Mouse (Mus musculus): ENCODE results near the gene Tex50.

The Tex50 gene

DNA sequence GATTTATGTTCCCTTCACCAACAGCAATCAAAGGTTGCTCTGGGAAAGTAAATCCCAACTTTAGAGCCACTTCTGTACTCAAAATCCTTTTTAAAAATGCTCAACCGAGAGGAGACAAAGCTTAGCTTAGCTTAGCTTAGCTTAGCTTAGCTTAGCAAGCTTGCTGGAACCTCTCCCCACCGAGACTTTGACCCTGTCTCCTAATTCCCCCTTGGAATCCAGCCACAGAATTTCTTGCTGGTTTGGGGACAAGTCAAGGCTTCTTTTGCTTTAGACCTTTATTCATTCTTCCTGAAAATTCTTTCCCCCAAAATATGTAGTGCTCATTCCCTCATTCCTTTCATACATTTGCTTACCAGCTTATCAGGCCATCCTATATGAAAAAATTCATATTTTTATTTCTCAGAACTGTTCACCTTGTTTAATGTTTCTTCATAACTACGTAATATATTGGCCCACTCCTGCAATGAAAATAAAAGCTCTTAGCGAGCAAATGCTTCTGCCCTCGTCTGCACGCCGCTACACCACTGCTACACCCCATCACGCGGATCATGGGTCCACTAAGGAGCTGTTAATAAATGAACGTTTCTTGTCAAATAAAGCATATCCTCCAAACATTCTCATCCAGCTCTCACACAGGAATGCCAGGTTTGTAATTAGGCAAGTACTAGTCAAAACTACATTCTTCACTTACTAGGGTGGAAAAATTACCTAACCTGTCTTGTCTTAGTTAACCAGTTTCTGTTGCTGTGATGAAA lies 36.3 kb downstream of the Tex50 start:
- DNase-seq = peak; percentile 39

DNA sequence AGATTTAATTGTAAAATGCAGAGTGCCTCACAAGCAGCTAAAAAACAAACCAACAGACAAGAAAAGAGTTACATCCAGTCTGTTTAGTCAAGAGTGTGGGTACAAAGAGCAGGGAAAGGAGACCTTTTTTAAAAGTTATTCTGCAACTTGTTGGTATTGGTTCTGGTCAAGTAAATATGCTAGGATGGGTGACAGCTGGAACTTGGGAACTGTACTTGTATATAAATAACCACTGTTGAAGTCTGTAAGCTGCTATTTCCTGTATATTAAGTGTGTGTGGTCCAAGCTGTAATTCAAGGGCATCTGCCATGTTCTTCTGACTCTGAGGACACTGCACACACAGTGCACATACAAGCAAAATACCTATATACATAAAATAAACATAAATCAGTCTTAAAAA lies 44.5 kb downstream of the Tex50 start:
- DNase-seq = no peak

- peak; percentile 36 for DNase-seq
These were observed 49.9 kb downstream of the Tex50 start for GRCm38 (mm10) chr1:161109216-161109615.

Data from kidney, adult 18-20 months (tissue).